Mouse (Mus musculus) forebrain, embryonic 11.5 days (tissue): ENCODE measurements around the gene Hsd11b2. TPM values are rescaled to one million over a fixed set of nuclear protein-coding genes. Genes with fewer than 3 reads are reported as not detected.
"Not testable (repeated sequence)": the region's sequence is repeated elsewhere in the genome, so short reads cannot be mapped to it uniquely, and the experiment has no call there.

Source experiments
- ATAC-seq: fragments of 200-750 bp; cut with Nextera tagmentation; replicated peaks from 2 replicates; pipeline ENCODE4 v1.8.0; 2017; ENCODE audit warnings: moderate TSS enrichment; ENCODE audit not compliant: low FRiP score
- DNase-seq: peaks from one replicate; pipeline ENCODE4 v3.0.0-alpha.2; 2017; ENCODE audit warnings: low spot score
- H3K27ac ChIP-seq: fragments of 300-500 bp; sonication (generic); 2 replicates; pipeline ENCODE4 v1.5.1; 2014; ENCODE audit warnings: low read depth, low read length
- H3K27me3 ChIP-seq: fragments of 300-500 bp; sonication (generic); 2 replicates; pipeline ENCODE4 v1.6.1; 2014; ENCODE audit warnings: mild to moderate bottlenecking, low read length, mixed read lengths; ENCODE audit not compliant: control insufficient read depth, insufficient read depth
- H3K36me3 ChIP-seq: fragments of 300-500 bp; sonication (generic); 2 replicates; pipeline ENCODE4 v1.6.1; 2014; ENCODE audit warnings: mild to moderate bottlenecking, low read length, moderate library complexity, mixed read lengths; ENCODE audit not compliant: control insufficient read depth, insufficient read depth
- H3K4me1 ChIP-seq: fragments of 300-500 bp; sonication (generic); replicated peaks from 2 replicates; pipeline ENCODE4 v1.6.1; 2014; ENCODE audit warnings: low read length, mixed read lengths; ENCODE audit not compliant: control insufficient read depth, insufficient read depth
- H3K4me2 ChIP-seq: fragments of 300-500 bp; sonication (generic); 2 replicates; pipeline ENCODE4 v1.6.1; 2014; ENCODE audit warnings: low read depth, mild to moderate bottlenecking, low read length, moderate library complexity, mixed read lengths; ENCODE audit not compliant: severe bottlenecking
- H3K4me3 ChIP-seq: fragments of 300-500 bp; sonication (generic); 2 replicates; pipeline ENCODE4 v1.5.1; 2014; ENCODE audit warnings: low read depth, low read length
- H3K9ac ChIP-seq: fragments of 300-500 bp; sonication (generic); 2 replicates; pipeline ENCODE4 v1.6.1; 2014; ENCODE audit warnings: low read length
- H3K9me3 ChIP-seq: fragments of 300-500 bp; sonication (generic); 2 replicates; pipeline ENCODE4 v1.6.1; 2016; ENCODE audit warnings: low read length, mixed read lengths; ENCODE audit not compliant: control insufficient read depth
- WGBS: fragments of 180-500 bp; shearing (Covaris S2); extraction: QIAGEN DNeasy Blood & Tissue Kit; methylation state at CpG from one replicate; pipeline ENCODE4 v1.1.7; 2014; 5-methylcytosine and 5-hydroxymethylcytosine counted together
- polyA plus RNA-seq: library from polyadenylated mRNA; unstranded; fragments of >200 nt; fragmentation: Nextera tagmentation; extraction: Ambion mirVana; gene quantifications from 2 replicates; pipeline ENCODE4 v1.2.1, GENCODE M21; 2014

Hsd11b2 gene
- polyA plus RNA-seq, 1 experiment from 2014 or later: 13.6 TPM

- DNase-seq (no peak), ATAC-seq (no peak)
- Histone ChIP-seq H3K27me3 (no peaks in the 10 kb centered on the region), H3K4me2 (no peak overlapping the region), H3K9ac (no peak overlapping the region), H3K4me1 (no peaks in the 10 kb centered on the region), H3K4me3 (no peak overlapping the region), H3K36me3 (no peaks in the 10 kb centered on the region), H3K27ac (no peak overlapping the region), H3K9me3 (no peaks in the 10 kb centered on the region)
- 87% methylated on average over 1 of the region's 1 CpGs for WGBS
These were observed 31.0 kb downstream of the Hsd11b2 start for GRCm38 (mm10) chr8:105549506-105549905.

- no peak overlapping the region for H3K9ac ChIP-seq
- 85% methylated on average over 2 of the region's 2 CpGs for WGBS
- H3K27ac ChIP-seq: no peak overlapping the region
- no peak overlapping the region for H3K4me3 ChIP-seq
- H3K4me2 ChIP-seq: no peak overlapping the region
- no peaks in the 10 kb centered on the region for H3K9me3 ChIP-seq
- ATAC-seq: no peak
- H3K36me3 ChIP-seq: no peaks in the 10 kb centered on the region
- H3K4me1 ChIP-seq: no peaks in the 10 kb centered on the region
- DNase-seq: no peak
- no peaks in the 10 kb centered on the region for H3K27me3 ChIP-seq
These were observed 31.5 kb downstream of the Hsd11b2 start for GRCm38 (mm10) chr8:105550083-105550482.

- Histone ChIP-seq H3K4me1 (no peaks in the 10 kb centered on the region), H3K9ac (no peak overlapping the region), H3K4me2 (no peak overlapping the region), H3K9me3 (no peaks in the 10 kb centered on the region), H3K27ac (no peak overlapping the region), H3K4me3 (no peak overlapping the region), H3K27me3 (no peaks in the 10 kb centered on the region), H3K36me3 (no peaks in the 10 kb centered on the region)
- DNase-seq (no peak), ATAC-seq (no peak)
- WGBS: 92% methylated on average over 2 of the region's 2 CpGs
These were observed 33.5 kb downstream of the Hsd11b2 start for GRCm38 (mm10) chr8:105552032-105552431.

GRCm38 (mm10) chr8:105552824-105553223 lies 34.3 kb downstream of the Hsd11b2 start:
- Histone ChIP-seq H3K27me3 (no peaks in the 10 kb centered on the region), H3K27ac (no peak overlapping the region), H3K4me2 (no peak overlapping the region), H3K9me3 (no peaks in the 10 kb centered on the region), H3K9ac (no peak overlapping the region), H3K4me1 (no peaks in the 10 kb centered on the region), H3K4me3 (no peak overlapping the region), H3K36me3 (no peaks in the 10 kb centered on the region)
- no peak for DNase-seq
- ATAC-seq: no peak
- WGBS: 89% methylated on average over 1 of the region's 1 CpGs

GRCm38 (mm10) chr8:105554087-105554486 lies 35.5 kb downstream of the Hsd11b2 start:
- Histone ChIP-seq H3K9ac (no peak overlapping the region), H3K4me3 (no peak overlapping the region), H3K27me3 (no peaks in the 10 kb centered on the region), H3K4me2 (no peak overlapping the region), H3K36me3 (no peaks in the 10 kb centered on the region), H3K9me3 (no peaks in the 10 kb centered on the region), H3K27ac (no peak overlapping the region), H3K4me1 (no peaks in the 10 kb centered on the region)
- DNase-seq (peak; percentile 69), ATAC-seq (peak; percentile 49; the same call in 1 of the 2 replicates)

GRCm38 (mm10) chr8:105555230-105555629 lies 36.7 kb downstream of the Hsd11b2 start:
- H3K4me3 ChIP-seq: no peak overlapping the region
- no peaks in the 10 kb centered on the region for H3K27me3 ChIP-seq
- no peak overlapping the region for H3K4me2 ChIP-seq
- H3K27ac ChIP-seq: no peak overlapping the region
- H3K36me3 ChIP-seq: no peaks in the 10 kb centered on the region
- no peak for ATAC-seq
- WGBS: 70% methylated on average over 3 of the region's 3 CpGs
- H3K9ac ChIP-seq: no peak overlapping the region
- H3K4me1 ChIP-seq: no peaks in the 10 kb centered on the region
- no peaks in the 10 kb centered on the region for H3K9me3 ChIP-seq
- DNase-seq: no peak

- 82% methylated on average over 3 of the region's 3 CpGs for WGBS
- no peak overlapping the region for H3K27ac ChIP-seq
- peaks cover 6% of the 10 kb centered on the region; the same call in 1 of the 2 replicates for H3K4me1 ChIP-seq
- H3K36me3 ChIP-seq: no peaks in the 10 kb centered on the region
- DNase-seq (no peak), ATAC-seq (no peak)
- no peaks in the 10 kb centered on the region for H3K27me3 ChIP-seq
- H3K9me3 ChIP-seq: no peaks in the 10 kb centered on the region
- H3K9ac ChIP-seq: no peak overlapping the region
- no peak overlapping the region for H3K4me3 ChIP-seq
- H3K4me2 ChIP-seq: no peak overlapping the region
These were observed 44.3 kb downstream of the Hsd11b2 start for GRCm38 (mm10) chr8:105562863-105563262.

- Histone ChIP-seq H3K36me3 (no peaks in the 10 kb centered on the region), H3K9ac (no peak overlapping the region), H3K4me3 (no peak overlapping the region), H3K4me1 (peaks cover 6% of the 10 kb centered on the region; the same call in 1 of the 2 replicates), H3K27me3 (no peaks in the 10 kb centered on the region), H3K27ac (no peak overlapping the region), H3K9me3 (no peaks in the 10 kb centered on the region), H3K4me2 (no peak overlapping the region)
- whole genome bisulfite sequencing: 83% methylated on average over 1 of the region's 1 CpGs
- ATAC-seq (no peak), DNase-seq (no peak)
These were observed 45.3 kb downstream of the Hsd11b2 start for GRCm38 (mm10) chr8:105563871-105564270.

- 83% methylated on average over 9 of the region's 9 CpGs for WGBS
These were observed 46.1 kb downstream of the Hsd11b2 start for GRCm38 (mm10) chr8:105564573-105565229.

More at GRCm38 (mm10) chr8:105564573-105565229, 46.1 kb downstream of the Hsd11b2 start:
- H3K9me3 ChIP-seq, H3K36me3 ChIP-seq, H3K4me1 ChIP-seq, ATAC-seq, H3K27me3 ChIP-seq, DNase-seq, H3K27ac ChIP-seq: not testable (repeated sequence)
- Histone ChIP-seq H3K4me2 (peak overlapping the region; percentile 59), H3K9ac (peak overlapping the region; percentile 55), H3K4me3 (peak overlapping the region; percentile 79)
